Mouse (Mus musculus) heart, postnatal 0 days (tissue): Measurements from ENCODE around the gene Pdgfc. TPM values are rescaled to one million over a fixed set of nuclear protein-coding genes. Genes with fewer than 3 reads are reported as not detected.

Source experiments
- ATAC-seq: fragments of 200-750 bp; cut with Nextera tagmentation; 2 replicates; pipeline ENCODE4 v1.8.0; 2017; ENCODE audit warnings: low read depth, moderate number of reproducible peaks, moderate library complexity; ENCODE audit not compliant: insufficient read depth
- DNase-seq: peaks from one replicate; pipeline ENCODE4 v3.0.0-alpha.2; 2016; ENCODE audit warnings: low spot score
- H3K27ac ChIP-seq: fragments of 300-500 bp; sonication (generic); 2 replicates; pipeline ENCODE4 v1.5.1; 2014; ENCODE audit warnings: low read depth, mild to moderate bottlenecking
- H3K27me3 ChIP-seq: fragments of 300-500 bp; sonication (generic); 2 replicates; pipeline ENCODE4 v1.6.1; 2014; ENCODE audit warnings: low read length, mixed read lengths; ENCODE audit not compliant: control insufficient read depth, insufficient read depth
- H3K36me3 ChIP-seq: fragments of 300-500 bp; sonication (generic); replicated peaks from 2 replicates; pipeline ENCODE4 v1.6.1; 2014; ENCODE audit warnings: low read length, mixed read lengths; ENCODE audit not compliant: control insufficient read depth, insufficient read depth
- H3K4me1 ChIP-seq: fragments of 300-500 bp; sonication (generic); 2 replicates; pipeline ENCODE4 v1.6.1; 2014; ENCODE audit warnings: antibody characterized with exemption; ENCODE audit not compliant: control insufficient read depth, insufficient read depth
- H3K4me2 ChIP-seq: fragments of 300-500 bp; sonication (generic); 2 replicates; pipeline ENCODE4 v1.6.1; 2014; ENCODE audit warnings: low read depth, mild to moderate bottlenecking, low read length, moderate library complexity
- H3K4me3 ChIP-seq: fragments of 300-500 bp; sonication (generic); 2 replicates; pipeline ENCODE4 v1.5.1; 2014; ENCODE audit warnings: low read depth, low read length
- H3K9ac ChIP-seq: fragments of 300-500 bp; sonication (generic); replicated peaks from 2 replicates; pipeline ENCODE4 v1.6.1; 2014; ENCODE audit warnings: low read depth, low read length, mixed read lengths
- H3K9me3 ChIP-seq: fragments of 300-500 bp; sonication (generic); replicated peaks from 2 replicates; pipeline ENCODE4 v1.6.1; 2016; ENCODE audit warnings: low read length; ENCODE audit not compliant: control insufficient read depth
- CTCF ChIP-seq: IDR thresholded peaks from 2 replicates; pipeline ENCODE4 v1.5.1; 2016; ENCODE audit warnings: antibody characterized with exemption, control low read depth, low read depth
- EP300 ChIP-seq: IDR thresholded peaks from 2 replicates; pipeline ENCODE4 v1.6.1; 2016; ENCODE audit warnings: antibody characterized with exemption, low read depth
- WGBS: fragments of 180-500 bp; shearing (Covaris S2); extraction: QIAGEN DNeasy Blood & Tissue Kit; methylation state at CpG from one replicate; pipeline ENCODE4 v1.1.7; 2014; 5-methylcytosine and 5-hydroxymethylcytosine counted together
- polyA plus RNA-seq: library from polyadenylated mRNA; unstranded; fragments of >200 nt; fragmentation: Nextera tagmentation; extraction: Ambion mirVana; gene quantifications from 2 replicates; pipeline ENCODE4 v1.2.1, GENCODE M21; 2015
- total RNA-seq: library from RNA; depleted of rRNA; stranded (reverse); fragments of >200 nt; gene quantifications from 2 replicates; pipeline ENCODE4 v1.2.3, GENCODE M21; 2014; ENCODE audit warnings: low replicate concordance

Gene Pdgfc
- total and polyA plus RNA-seq, 2 experiments from 2014 or later = 1.7 to 4.1 TPM

- DNase-seq = no peak
- H3K9ac ChIP-seq = no peak overlapping the region
- TF ChIP-seq EP300 (no peak), CTCF (no peak)
- no peak overlapping the region for H3K4me3 ChIP-seq
- no peaks in the 10 kb centered on the region for H3K4me1 ChIP-seq
- no peak overlapping the region for H3K27ac ChIP-seq
- no peaks in the 10 kb centered on the region for H3K9me3 ChIP-seq
- WGBS = 86% methylated on average over 5 of the region's 5 CpGs
- H3K4me2 ChIP-seq = no peak overlapping the region
- ATAC-seq = no peak
- no peaks in the 10 kb centered on the region for H3K36me3 ChIP-seq
- no peaks in the 10 kb centered on the region for H3K27me3 ChIP-seq
These were observed 127.9 kb downstream of the Pdgfc start for GRCm38 (mm10) chr3:81164091-81164490.

- H3K9ac ChIP-seq = no peak overlapping the region
- TF ChIP-seq EP300 (no peak), CTCF (no peak)
- no peak overlapping the region for H3K4me2 ChIP-seq
- no peaks in the 10 kb centered on the region for H3K9me3 ChIP-seq
- WGBS = 77% methylated on average over 4 of the region's 4 CpGs
- no peaks in the 10 kb centered on the region for H3K27me3 ChIP-seq
- ATAC-seq = no peak
- H3K4me1 ChIP-seq = no peaks in the 10 kb centered on the region
- no peak overlapping the region for H3K27ac ChIP-seq
- H3K36me3 ChIP-seq = no peaks in the 10 kb centered on the region
- no peak for DNase-seq
- no peak overlapping the region for H3K4me3 ChIP-seq
These were observed 134.0 kb downstream of the Pdgfc start for GRCm38 (mm10) chr3:81170073-81170809.

- no peak for ATAC-seq
These were observed 138.6 kb downstream of the Pdgfc start for GRCm38 (mm10) chr3:81174832-81175231.

GRCm38 (mm10) chr3:81181319-81182013 is 145.2 kb downstream of the Pdgfc start:
- Histone ChIP-seq H3K4me3 (no peak overlapping the region), H3K36me3 (no peaks in the 10 kb centered on the region), H3K9me3 (no peaks in the 10 kb centered on the region), H3K4me2 (no peak overlapping the region), H3K9ac (no peak overlapping the region), H3K27me3 (no peaks in the 10 kb centered on the region), H3K4me1 (no peaks in the 10 kb centered on the region), H3K27ac (no peak overlapping the region)
- DNase-seq (no peak), ATAC-seq (no peak)
- no peak for TF ChIP-seq EP300
- no peak for TF ChIP-seq CTCF
- 81% methylated on average over 1 of the region's 1 CpGs for WGBS

More at GRCm38 (mm10) chr3:81174832-81175231, 138.6 kb downstream of the Pdgfc start:
- H3K27ac ChIP-seq = no peak overlapping the region
- 77% methylated on average over 3 of the region's 3 CpGs for WGBS
- no peak overlapping the region for H3K9ac ChIP-seq
- no peaks in the 10 kb centered on the region for H3K27me3 ChIP-seq
- H3K36me3 ChIP-seq = no peaks in the 10 kb centered on the region
- no peaks in the 10 kb centered on the region for H3K4me1 ChIP-seq
- no peak overlapping the region for H3K4me2 ChIP-seq
- no peak for DNase-seq
- no peaks in the 10 kb centered on the region for H3K9me3 ChIP-seq
- TF ChIP-seq CTCF (no peak), EP300 (no peak)
- H3K4me3 ChIP-seq = no peak overlapping the region

- Histone ChIP-seq H3K4me3 (no peak overlapping the region), H3K27ac (no peak overlapping the region), H3K4me1 (no peaks in the 10 kb centered on the region), H3K9me3 (no peaks in the 10 kb centered on the region), H3K27me3 (no peaks in the 10 kb centered on the region), H3K9ac (no peak overlapping the region), H3K36me3 (no peaks in the 10 kb centered on the region), H3K4me2 (no peak overlapping the region)
- 46% methylated on average over 2 of the region's 2 CpGs for WGBS
- ATAC-seq (no peak), DNase-seq (no peak)
- TF ChIP-seq CTCF = no peak
- TF ChIP-seq EP300 = no peak
These were observed 160.7 kb downstream of the Pdgfc start for GRCm38 (mm10) chr3:81196937-81197336.
